Mouse (Mus musculus) heart, embryonic 11.5 days (tissue): ENCODE results near the gene Plcb1. TPM values are rescaled to one million over a fixed set of nuclear protein-coding genes. Genes with fewer than 3 reads are reported as not detected.

Experiments used
- ATAC-seq: fragments of 200-750 bp; cut with Nextera tagmentation; replicated peaks from 2 replicates; pipeline ENCODE4 v1.8.0; 2017; ENCODE audit warnings: moderate library complexity; ENCODE audit not compliant: insufficient number of reproducible peaks, low FRiP score, low TSS enrichment
- H3K27ac ChIP-seq: fragments of 300-500 bp; sonication (generic); 2 replicates; pipeline ENCODE4 v1.5.1; 2014; ENCODE audit warnings: mild to moderate bottlenecking, low read depth, low read length
- H3K27me3 ChIP-seq: fragments of 300-500 bp; sonication (generic); 2 replicates; pipeline ENCODE4 v1.6.1; 2014; ENCODE audit warnings: mild to moderate bottlenecking, low read length, mixed read lengths; ENCODE audit not compliant: control insufficient read depth, insufficient read depth
- H3K36me3 ChIP-seq: fragments of 300-500 bp; sonication (generic); 2 replicates; pipeline ENCODE4 v1.6.1; 2014; ENCODE audit warnings: mild to moderate bottlenecking, low read length, moderate library complexity, mixed read lengths; ENCODE audit not compliant: control insufficient read depth, insufficient read depth
- H3K4me1 ChIP-seq: fragments of 300-500 bp; sonication (generic); 2 replicates; pipeline ENCODE4 v1.6.1; 2014; ENCODE audit warnings: low read length; ENCODE audit not compliant: control insufficient read depth, insufficient read depth
- H3K4me2 ChIP-seq: fragments of 300-500 bp; sonication (generic); 2 replicates; pipeline ENCODE4 v1.6.1; 2014; ENCODE audit warnings: mild to moderate bottlenecking, moderate library complexity
- H3K4me3 ChIP-seq: fragments of 300-500 bp; sonication (generic); 2 replicates; pipeline ENCODE4 v1.5.1; 2014; ENCODE audit warnings: low read depth, low read length
- H3K9ac ChIP-seq: fragments of 300-500 bp; sonication (generic); 2 replicates; pipeline ENCODE4 v1.6.1; 2014; ENCODE audit warnings: mild to moderate bottlenecking, low read depth, low read length, moderate library complexity
- H3K9me3 ChIP-seq: fragments of 300-500 bp; sonication (generic); replicated peaks from 2 replicates; pipeline ENCODE4 v1.6.1; 2016; ENCODE audit warnings: low read length; ENCODE audit not compliant: control insufficient read depth
- WGBS: fragments of 180-500 bp; shearing (Covaris S2); extraction: QIAGEN DNeasy Blood & Tissue Kit; methylation state at CpG from one replicate; pipeline ENCODE4 v1.1.7; 2014; ENCODE audit not compliant: insufficient replicate concordance; 5-methylcytosine and 5-hydroxymethylcytosine counted together
- polyA plus RNA-seq: library from polyadenylated mRNA; unstranded; fragments of >200 nt; fragmentation: Nextera tagmentation; extraction: Ambion mirVana; gene quantifications from 2 replicates; pipeline ENCODE4 v1.2.1, GENCODE M21; 2014

The Plcb1 gene
- polyA plus RNA-seq, 1 experiment from 2014 or later = 7.2 TPM

- 85% methylated on average over 3 of the region's 3 CpGs for WGBS
- Histone ChIP-seq H3K9ac (no peak overlapping the region), H3K4me3 (no peak overlapping the region), H3K9me3 (no peaks in the 10 kb centered on the region), H3K4me1 (no peaks in the 10 kb centered on the region), H3K27me3 (no peaks in the 10 kb centered on the region), H3K36me3 (no peaks in the 10 kb centered on the region), H3K4me2 (no peak overlapping the region), H3K27ac (no peak overlapping the region)
- ATAC-seq = no peak
Measured at GRCm38 (mm10) chr2:135053391-135053790, 267.5 kb downstream of the Plcb1 start.

GRCm38 (mm10) chr2:135067419-135067818 is 281.6 kb downstream of the Plcb1 start:
- no peak overlapping the region for H3K4me2 ChIP-seq
- no peaks in the 10 kb centered on the region for H3K9me3 ChIP-seq
- ATAC-seq = no peak
- no peak overlapping the region for H3K27ac ChIP-seq
- H3K9ac ChIP-seq = no peak overlapping the region
- H3K36me3 ChIP-seq = no peaks in the 10 kb centered on the region
- no peak overlapping the region for H3K4me3 ChIP-seq
- H3K4me1 ChIP-seq = no peaks in the 10 kb centered on the region
- H3K27me3 ChIP-seq = no peaks in the 10 kb centered on the region

GRCm38 (mm10) chr2:135071349-135071748 is 285.5 kb downstream of the Plcb1 start:
- no peak for ATAC-seq
- WGBS = 84% methylated on average over 4 of the region's 4 CpGs

GRCm38 (mm10) chr2:135072503-135072902 is 286.6 kb downstream of the Plcb1 start:
- no peak overlapping the region for H3K9ac ChIP-seq
- no peaks in the 10 kb centered on the region for H3K36me3 ChIP-seq
- H3K9me3 ChIP-seq = no peaks in the 10 kb centered on the region
- ATAC-seq = no peak
- 73% methylated on average over 5 of the region's 5 CpGs for WGBS
- no peak overlapping the region for H3K4me3 ChIP-seq
- no peaks in the 10 kb centered on the region for H3K4me1 ChIP-seq
- H3K27me3 ChIP-seq = no peaks in the 10 kb centered on the region
- H3K4me2 ChIP-seq = no peak overlapping the region
- no peak overlapping the region for H3K27ac ChIP-seq

More at GRCm38 (mm10) chr2:135071349-135071748, 285.5 kb downstream of the Plcb1 start:
- Histone ChIP-seq H3K27me3 (no peaks in the 10 kb centered on the region), H3K4me2 (no peak overlapping the region), H3K9ac (no peak overlapping the region), H3K4me3 (no peak overlapping the region), H3K27ac (no peak overlapping the region), H3K36me3 (no peaks in the 10 kb centered on the region), H3K9me3 (no peaks in the 10 kb centered on the region), H3K4me1 (no peaks in the 10 kb centered on the region)

GRCm38 (mm10) chr2:135073014-135073413 is 287.1 kb downstream of the Plcb1 start:
- Histone ChIP-seq H3K27me3 (no peaks in the 10 kb centered on the region), H3K27ac (no peak overlapping the region)
- WGBS = 78% methylated on average over 5 of the region's 5 CpGs

GRCm38 (mm10) chr2:135075375-135075774 is 289.5 kb downstream of the Plcb1 start:
- Histone ChIP-seq H3K9me3 (no peaks in the 10 kb centered on the region), H3K27ac (no peak overlapping the region), H3K4me3 (no peak overlapping the region), H3K4me2 (no peak overlapping the region), H3K27me3 (no peaks in the 10 kb centered on the region), H3K36me3 (no peaks in the 10 kb centered on the region), H3K4me1 (no peaks in the 10 kb centered on the region), H3K9ac (no peak overlapping the region)
- ATAC-seq = no peak
- WGBS = 69% methylated on average over 1 of the region's 1 CpGs

More at GRCm38 (mm10) chr2:135073014-135073413, 287.1 kb downstream of the Plcb1 start:
- Histone ChIP-seq H3K36me3 (no peaks in the 10 kb centered on the region), H3K4me1 (no peaks in the 10 kb centered on the region), H3K4me2 (no peak overlapping the region), H3K9ac (no peak overlapping the region), H3K9me3 (no peaks in the 10 kb centered on the region), H3K4me3 (no peak overlapping the region)
- ATAC-seq = no peak

- Histone ChIP-seq H3K4me2 (no peak overlapping the region), H3K27me3 (no peaks in the 10 kb centered on the region), H3K9ac (no peak overlapping the region), H3K27ac (no peak overlapping the region), H3K4me3 (no peak overlapping the region), H3K4me1 (no peaks in the 10 kb centered on the region), H3K9me3 (no peaks in the 10 kb centered on the region), H3K36me3 (no peaks in the 10 kb centered on the region)
- WGBS = 61% methylated on average over 5 of the region's 5 CpGs
- ATAC-seq = no peak
Measured at GRCm38 (mm10) chr2:135092588-135093162, 306.8 kb downstream of the Plcb1 start.

DNA sequence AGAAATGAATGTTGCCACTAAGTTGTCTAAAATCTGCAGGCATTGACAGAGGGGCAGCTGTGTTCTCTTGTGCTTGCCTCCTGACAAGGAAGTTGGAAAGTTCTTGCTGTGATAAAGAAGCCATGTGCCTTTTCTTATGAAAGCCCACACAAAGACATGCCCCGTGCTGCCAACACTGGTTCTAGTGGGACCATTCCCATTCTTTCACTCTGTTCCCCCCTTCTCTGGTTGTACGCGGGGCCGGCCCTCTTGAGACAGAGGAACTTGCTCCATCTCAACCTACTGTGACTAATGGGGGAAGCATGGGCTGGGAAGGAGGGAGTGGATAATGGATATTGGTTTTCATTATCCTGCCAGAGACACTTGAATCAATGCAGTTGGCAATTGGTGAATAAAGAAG is 315.4 kb downstream of the Plcb1 start:
- Histone ChIP-seq H3K4me1 (no peaks in the 10 kb centered on the region), H3K27me3 (no peaks in the 10 kb centered on the region), H3K36me3 (no peaks in the 10 kb centered on the region), H3K9me3 (no peaks in the 10 kb centered on the region), H3K9ac (no peak overlapping the region), H3K27ac (no peak overlapping the region), H3K4me2 (no peak overlapping the region), H3K4me3 (no peak overlapping the region)
- WGBS = 64% methylated on average over 4 of the region's 4 CpGs
- no peak for ATAC-seq

- 86% methylated on average over 1 of the region's 1 CpGs for WGBS
- no peak for ATAC-seq
- H3K4me3 ChIP-seq = no peak overlapping the region
- H3K9me3 ChIP-seq = no peaks in the 10 kb centered on the region
- H3K4me1 ChIP-seq = no peaks in the 10 kb centered on the region
- no peaks in the 10 kb centered on the region for H3K36me3 ChIP-seq
- H3K27me3 ChIP-seq = no peaks in the 10 kb centered on the region
- H3K27ac ChIP-seq = no peak overlapping the region
- H3K4me2 ChIP-seq = no peak overlapping the region
- no peak overlapping the region for H3K9ac ChIP-seq
Measured at GRCm38 (mm10) chr2:135101943-135102342, 316.1 kb downstream of the Plcb1 start.
